Mouse (Mus musculus) right cerebral cortex, postnatal 14 days (tissue): ENCODE measurements around the gene Cdc42se2.
A peak's percentile ranks its signal among the peaks of the same experiment; 100 is the strongest.

Source experiments
- DNase-seq: peaks from one replicate; pipeline ENCODE4 v3.0.0; 2022

Gene Cdc42se2

GRCm38 (mm10) chr11:54787488-54788474, at the start of gene Cdc42se2:
Cdc42se2 (minus strand) TSS chr11:54787675.
- DNase-seq, result peak; percentile 93

GRCm38 (mm10) chr11:54836106-54836505, 48.6 kb upstream of the Cdc42se2 start:
- peak; percentile 75 for DNase-seq

DNA sequence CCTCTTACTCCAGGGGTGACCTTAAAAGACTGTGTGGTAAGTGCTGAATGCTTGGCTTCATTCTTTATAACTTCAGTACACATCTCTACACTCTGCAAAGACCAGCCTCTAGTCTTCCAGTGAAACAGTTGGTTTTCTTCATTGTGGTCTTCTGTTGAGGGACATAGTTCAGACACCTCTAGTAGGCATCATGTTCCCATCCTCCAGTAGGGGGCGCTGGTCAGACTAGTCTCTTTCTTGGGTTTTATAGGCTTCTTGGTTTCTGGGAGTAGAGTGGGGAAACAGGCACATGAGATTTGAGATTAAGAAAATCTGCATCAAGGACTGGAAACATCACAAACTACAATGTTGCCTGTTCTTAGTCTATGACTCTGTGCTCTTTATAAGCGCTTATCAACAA, 47.1 kb upstream of the Cdc42se2 start:
- DNase-seq, result no peak

DNA sequence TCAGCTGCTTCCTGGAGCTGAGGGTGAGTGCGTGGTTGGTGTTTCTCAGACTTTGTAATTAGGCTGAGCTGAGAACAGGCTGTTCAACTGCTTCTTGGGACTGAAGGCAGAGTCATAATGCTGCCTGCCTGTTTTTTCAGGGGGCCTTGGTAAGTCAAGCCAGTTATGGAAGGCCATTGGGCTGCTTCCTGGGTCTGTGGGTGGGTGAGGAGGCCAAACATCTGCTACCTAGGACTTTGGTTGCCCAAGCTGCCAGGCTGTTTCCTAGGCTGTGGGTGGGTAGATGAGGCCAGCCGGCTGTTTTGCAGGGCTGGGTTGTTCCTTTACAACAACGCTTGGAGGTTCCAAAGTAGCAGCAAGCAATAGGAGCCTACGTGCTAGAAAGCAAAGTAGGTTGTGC, 46.4 kb upstream of the Cdc42se2 start:
- peak; percentile 34 for DNase-seq

- DNase-seq, result no peak
Measured at GRCm38 (mm10) chr11:54826819-54827218, 39.3 kb upstream of the Cdc42se2 start.

GRCm38 (mm10) chr11:54825774-54826173, 38.3 kb upstream of the Cdc42se2 start:
- DNase-seq, result no peak

DNA sequence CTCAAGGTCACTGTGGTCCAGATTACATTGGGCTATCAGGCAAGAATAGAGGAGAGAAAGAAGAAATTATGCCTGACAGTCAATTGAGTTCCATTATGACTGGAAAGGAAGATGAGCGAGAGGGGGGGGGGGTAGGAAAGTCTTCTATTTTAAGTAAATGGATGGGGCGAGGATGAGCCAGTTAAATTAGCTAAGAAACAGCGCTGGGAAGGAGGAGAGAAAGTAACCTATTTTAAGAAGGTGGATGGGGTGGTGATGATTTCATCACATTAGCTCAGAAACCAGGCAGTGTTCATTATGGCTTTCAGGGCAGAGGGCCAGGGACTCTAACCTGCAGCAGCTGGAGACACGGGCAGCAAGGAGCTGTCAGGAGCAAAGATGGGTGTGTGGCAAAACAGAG, 36.0 kb upstream of the Cdc42se2 start:
- DNase-seq, result peak; percentile 26

DNA sequence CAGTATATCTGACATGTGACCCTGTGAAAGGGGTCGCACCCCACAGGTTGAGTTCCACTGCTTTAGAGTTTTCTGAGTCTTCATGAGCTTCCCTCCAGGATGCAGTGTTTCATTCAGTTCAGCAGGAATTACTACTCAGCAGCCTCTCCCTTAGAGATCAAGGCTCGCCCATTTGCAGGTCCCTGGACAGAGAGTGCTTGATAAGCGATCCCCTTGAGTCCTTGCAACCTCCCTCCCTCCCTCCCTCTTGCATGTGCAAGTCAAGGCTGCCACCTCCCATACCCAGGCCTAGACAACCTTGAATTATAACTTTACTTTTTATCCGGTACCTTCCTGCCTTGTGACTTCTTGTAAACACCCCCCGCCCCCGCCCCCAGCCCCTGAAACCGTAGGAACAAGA, 32.0 kb upstream of the Cdc42se2 start:
- DNase-seq, result no peak

DNA sequence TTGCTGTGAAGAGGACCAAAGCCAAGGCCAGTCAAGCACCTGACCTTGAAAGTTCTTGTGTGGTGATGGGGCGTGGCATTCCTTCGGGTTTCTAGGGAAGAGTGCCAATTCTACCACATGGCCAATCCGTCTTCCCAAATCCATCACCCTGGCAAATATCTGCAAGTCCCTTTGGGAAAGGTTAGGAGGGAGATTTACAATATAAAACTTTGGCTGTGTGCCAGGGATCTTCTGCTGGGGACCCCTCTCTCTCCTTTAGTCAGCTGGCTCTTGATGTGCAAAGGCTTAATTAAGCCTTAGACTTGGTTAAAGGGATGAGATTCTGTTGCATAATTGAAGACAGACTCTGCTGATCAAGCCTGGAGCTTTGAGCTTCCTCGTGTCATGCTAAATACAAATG, 30.0 kb upstream of the Cdc42se2 start:
- DNase-seq, result no peak

DNA sequence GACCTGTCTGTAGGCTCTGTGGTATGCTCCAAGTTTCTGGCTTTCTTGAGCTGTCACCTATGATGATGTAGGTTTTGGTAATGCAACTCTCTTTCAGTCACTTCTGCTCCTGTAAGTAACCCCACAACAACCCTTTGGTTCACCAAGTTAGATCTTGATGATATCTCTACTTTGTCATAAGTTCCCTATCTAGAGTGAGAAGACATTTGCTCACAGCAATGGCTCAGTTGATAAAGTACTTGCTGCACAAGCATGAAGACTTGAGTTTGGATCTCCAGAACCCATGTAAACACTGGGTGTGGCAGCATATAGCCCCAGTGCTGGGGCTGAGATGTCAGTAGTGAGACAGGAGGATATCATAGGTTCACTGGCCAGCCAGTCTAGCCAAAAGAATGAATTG, 28.2 kb upstream of the Cdc42se2 start:
- DNase-seq, result no peak

- peak; percentile 27 for DNase-seq
Measured at GRCm38 (mm10) chr11:54812812-54813516, 25.5 kb upstream of the Cdc42se2 start.

DNA sequence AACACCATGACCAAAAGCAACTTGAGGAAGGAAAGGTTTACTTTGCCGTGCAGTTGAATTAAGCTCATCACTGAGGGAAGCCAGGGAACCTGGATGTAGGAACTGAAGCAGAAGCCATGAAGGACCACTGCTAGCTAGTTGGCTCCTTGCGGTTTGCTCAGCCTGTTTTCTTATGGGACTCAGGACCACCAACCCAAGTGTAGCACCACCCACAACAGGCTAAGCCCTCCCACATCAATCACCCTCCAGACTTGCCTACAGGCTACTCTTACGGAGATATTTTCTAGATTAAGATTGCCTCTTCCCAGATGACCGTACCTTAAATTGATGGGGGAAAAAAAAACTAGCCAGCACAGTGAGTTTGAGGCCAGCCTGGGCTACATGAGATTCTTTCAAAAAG, 24.8 kb upstream of the Cdc42se2 start:
- DNase-seq, result no peak

DNA sequence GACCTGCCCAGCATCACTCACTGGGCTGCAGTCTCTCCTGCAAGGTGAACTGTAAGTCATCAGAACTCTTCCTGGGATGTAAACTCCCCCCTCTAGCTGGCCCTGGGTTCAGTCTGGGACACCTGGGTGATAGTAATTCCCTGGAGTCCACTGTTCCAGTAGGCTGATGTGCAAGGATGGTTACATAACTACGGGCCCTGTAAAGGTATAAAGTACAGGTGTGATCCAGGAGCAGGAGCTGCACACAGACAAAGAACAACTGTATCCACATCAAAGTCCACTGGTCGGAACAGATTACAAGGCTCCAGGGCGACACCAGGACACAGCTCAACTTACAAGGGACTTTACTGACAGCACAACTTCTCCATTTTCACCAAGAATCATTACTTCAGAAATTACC, 23.6 kb upstream of the Cdc42se2 start:
- no peak for DNase-seq

GRCm38 (mm10) chr11:54809582-54809981, 22.1 kb upstream of the Cdc42se2 start:
- no peak for DNase-seq

- no peak for DNase-seq
Measured at GRCm38 (mm10) chr11:54808177-54808576, 20.7 kb upstream of the Cdc42se2 start.

DNA sequence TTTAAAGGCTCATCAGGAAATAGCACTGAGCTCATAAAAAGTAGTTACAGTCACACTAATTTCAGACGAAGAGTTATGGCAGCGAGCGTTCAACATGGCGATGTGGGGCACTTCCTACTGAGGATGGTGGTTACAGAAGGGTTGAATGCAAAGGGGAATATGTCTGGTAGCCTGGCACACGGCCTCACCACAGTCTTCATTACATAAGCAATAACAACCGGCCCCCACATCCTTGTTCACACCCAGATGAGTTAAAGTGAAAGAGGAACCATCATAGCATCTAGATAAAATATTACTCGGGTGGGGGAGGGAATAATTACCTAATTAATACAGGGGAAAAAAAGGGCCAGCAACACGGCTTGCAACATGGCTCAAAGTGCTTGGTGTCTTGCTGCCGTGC, 20.2 kb upstream of the Cdc42se2 start:
- DNase-seq, result no peak

- no peak for DNase-seq
Measured at GRCm38 (mm10) chr11:54806891-54807290, 19.4 kb upstream of the Cdc42se2 start.

- DNase-seq, result peak; percentile 91
Measured at GRCm38 (mm10) chr11:54805196-54805595, 17.7 kb upstream of the Cdc42se2 start.

GRCm38 (mm10) chr11:54802621-54803020, 15.1 kb upstream of the Cdc42se2 start:
- DNase-seq, result no peak

GRCm38 (mm10) chr11:54801791-54802558, 14.5 kb upstream of the Cdc42se2 start:
- DNase-seq, result no peak

DNA sequence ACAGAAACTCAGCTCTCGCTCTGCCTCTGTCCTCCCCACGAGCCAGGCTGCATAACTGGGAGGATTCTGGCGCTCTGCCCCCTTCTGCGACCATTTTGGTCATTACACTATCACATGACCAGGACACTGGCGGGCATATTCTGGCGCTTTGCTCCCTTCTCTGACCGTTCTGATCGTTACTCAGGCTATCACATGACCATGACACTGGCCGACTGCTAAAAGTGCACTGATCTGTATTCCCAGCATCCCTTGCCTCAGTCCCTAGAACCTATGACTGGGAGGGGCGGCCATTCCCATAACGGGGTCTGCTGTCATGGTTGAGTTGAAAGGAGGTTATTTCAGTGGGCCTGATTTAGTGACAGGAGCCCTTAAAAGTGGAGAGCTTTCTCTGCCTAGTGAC, 9.1 kb upstream of the Cdc42se2 start:
- no peak for DNase-seq

DNA sequence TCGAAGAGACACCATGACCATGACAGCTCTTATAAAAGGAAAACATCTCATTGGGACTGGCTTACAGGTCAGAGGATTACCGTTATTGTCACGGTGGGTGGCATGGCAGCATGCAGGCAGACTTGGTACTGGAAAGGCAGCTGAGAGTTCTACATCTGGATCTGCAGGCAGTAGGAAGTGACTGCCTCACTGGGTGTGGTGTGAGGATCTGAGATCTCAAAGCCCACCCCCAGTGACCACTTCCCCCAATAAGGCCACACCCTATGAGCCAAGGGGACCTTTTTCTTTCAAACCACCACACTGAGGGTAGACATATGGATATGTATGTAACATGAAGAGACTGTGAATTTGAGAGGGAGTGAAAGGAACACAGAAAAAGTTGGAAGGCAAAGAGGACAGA, 7.2 kb upstream of the Cdc42se2 start:
- DNase-seq, result no peak

DNA sequence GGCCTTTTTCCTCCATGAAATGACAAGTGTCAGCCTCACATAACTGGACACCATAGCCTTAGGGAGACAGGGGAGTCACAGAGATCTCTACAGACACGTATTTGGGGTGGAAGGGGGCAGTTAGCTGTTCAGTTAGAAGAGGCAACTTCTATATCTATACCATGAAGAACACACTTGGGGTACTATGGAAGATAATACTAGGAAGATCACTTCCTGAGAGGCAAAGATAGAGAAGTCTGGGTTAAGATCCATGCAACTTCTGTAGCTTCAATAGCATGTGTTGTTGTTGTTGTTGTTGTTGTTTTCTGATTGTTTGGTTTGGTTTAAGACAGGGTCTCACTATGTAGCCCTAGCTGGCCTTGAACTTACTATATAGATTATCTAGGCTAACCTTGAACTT, 5.7 kb upstream of the Cdc42se2 start:
- DNase-seq, result no peak
